Mouse (Mus musculus): ENCODE data around the gene Wipf2. TPM values are rescaled to one million over a fixed set of nuclear protein-coding genes. Genes with fewer than 3 reads are reported as not detected.

Gene Wipf2
- polyA plus RNA-seq, 1 experiment from 2014 or later, result 6.7 TPM

GRCm38 (mm10) chr11:98870791-98871190 lies 7.4 kb downstream of the Wipf2 start:
- no peaks in the 10 kb centered on the region for H3K9me3 ChIP-seq (ENCODE audit: control insufficient read depth, low read length)

GRCm38 (mm10) chr11:98871416-98871815 lies 8.0 kb downstream of the Wipf2 start:
- ATAC-seq (ENCODE audit: low FRiP score, low TSS enrichment), result no peak
- H3K4me1 ChIP-seq (ENCODE audit: control insufficient read depth, insufficient read depth, low read length), result no peaks in the 10 kb centered on the region
- H3K27me3 ChIP-seq (ENCODE audit: control insufficient read depth, insufficient read depth, low read length), result no peaks in the 10 kb centered on the region
- no peaks in the 10 kb centered on the region for H3K9me3 ChIP-seq (ENCODE audit: control insufficient read depth, low read length)
- no peak overlapping the region for H3K27ac ChIP-seq (ENCODE audit: low read depth, low read length)
- 76% methylated on average over 4 of the region's 4 CpGs for WGBS
- no peak overlapping the region for H3K4me2 ChIP-seq (replicated peaks; ENCODE audit: low read depth, low read length)
- H3K36me3 ChIP-seq (ENCODE audit: control insufficient read depth, insufficient read depth, low read length), result peaks cover 45% of the 10 kb centered on the region
- no peak overlapping the region for H3K4me3 ChIP-seq (ENCODE audit: low read length)
- no peak overlapping the region for H3K9ac ChIP-seq (ENCODE audit: low read depth, low read length)

More at GRCm38 (mm10) chr11:98870791-98871190, 7.4 kb downstream of the Wipf2 start:
- Histone ChIP-seq H3K9ac (ENCODE audit: low read depth, low read length) (no peak overlapping the region), H3K27ac (ENCODE audit: low read depth, low read length) (no peak overlapping the region), H3K4me3 (ENCODE audit: low read length) (no peak overlapping the region), H3K4me1 (ENCODE audit: control insufficient read depth, insufficient read depth, low read length) (no peaks in the 10 kb centered on the region), H3K36me3 (ENCODE audit: control insufficient read depth, insufficient read depth, low read length) (peaks cover 45% of the 10 kb centered on the region), H3K4me2 (replicated peaks; ENCODE audit: low read depth, low read length) (no peak overlapping the region), H3K27me3 (ENCODE audit: control insufficient read depth, insufficient read depth, low read length) (no peaks in the 10 kb centered on the region)
- no peak for ATAC-seq (ENCODE audit: low FRiP score, low TSS enrichment)
- WGBS, result 81% methylated on average over 5 of the region's 5 CpGs

GRCm38 (mm10) chr11:98872040-98872439 lies 8.6 kb downstream of the Wipf2 start:
- H3K27me3 ChIP-seq (ENCODE audit: control insufficient read depth, insufficient read depth, low read length), result no peaks in the 10 kb centered on the region
- H3K4me2 ChIP-seq (replicated peaks; ENCODE audit: low read depth, low read length), result no peak overlapping the region
- no peak for ATAC-seq (ENCODE audit: low FRiP score, low TSS enrichment)
- no peaks in the 10 kb centered on the region for H3K9me3 ChIP-seq (ENCODE audit: control insufficient read depth, low read length)
- WGBS, result 86% methylated on average over 4 of the region's 4 CpGs
- no peak overlapping the region for H3K27ac ChIP-seq (ENCODE audit: low read depth, low read length)
- H3K36me3 ChIP-seq (ENCODE audit: control insufficient read depth, insufficient read depth, low read length), result peaks cover 39% of the 10 kb centered on the region
- no peak overlapping the region for H3K4me3 ChIP-seq (ENCODE audit: low read length)
- H3K9ac ChIP-seq (ENCODE audit: low read depth, low read length), result no peak overlapping the region
- H3K4me1 ChIP-seq (ENCODE audit: control insufficient read depth, insufficient read depth, low read length), result peaks cover 3% of the 10 kb centered on the region; the same call in 1 of the 2 replicates

GRCm38 (mm10) chr11:98873900-98874299 lies 10.5 kb downstream of the Wipf2 start:
- Histone ChIP-seq H3K4me3 (ENCODE audit: low read length) (no peak overlapping the region), H3K27me3 (ENCODE audit: control insufficient read depth, insufficient read depth, low read length) (no peaks in the 10 kb centered on the region), H3K4me2 (replicated peaks; ENCODE audit: low read depth, low read length) (no peak overlapping the region), H3K27ac (ENCODE audit: low read depth, low read length) (no peak overlapping the region), H3K9me3 (ENCODE audit: control insufficient read depth, low read length) (no peaks in the 10 kb centered on the region), H3K36me3 (ENCODE audit: control insufficient read depth, insufficient read depth, low read length) (peaks cover 21% of the 10 kb centered on the region; the same call in 1 of the 2 replicates), H3K9ac (ENCODE audit: low read depth, low read length) (no peak overlapping the region), H3K4me1 (ENCODE audit: control insufficient read depth, insufficient read depth, low read length) (peaks cover 3% of the 10 kb centered on the region; the same call in 1 of the 2 replicates)
- ATAC-seq (ENCODE audit: low FRiP score, low TSS enrichment), result no peak
- 91% methylated on average over 9 of the region's 9 CpGs for WGBS

GRCm38 (mm10) chr11:98877001-98877400 lies 13.6 kb downstream of the Wipf2 start:
- Histone ChIP-seq H3K27me3 (ENCODE audit: control insufficient read depth, insufficient read depth, low read length) (no peaks in the 10 kb centered on the region), H3K9ac (ENCODE audit: low read depth, low read length) (0 out of 2 replicates have a peak overlapping the region, but pooled peaks have one; percentile 19), H3K4me3 (ENCODE audit: low read length) (no peak overlapping the region), H3K4me1 (ENCODE audit: control insufficient read depth, insufficient read depth, low read length) (peaks cover 3% of the 10 kb centered on the region; the same call in 1 of the 2 replicates), H3K4me2 (replicated peaks; ENCODE audit: low read depth, low read length) (no peak overlapping the region), H3K27ac (ENCODE audit: low read depth, low read length) (no peak overlapping the region), H3K36me3 (ENCODE audit: control insufficient read depth, insufficient read depth, low read length) (peaks cover 8% of the 10 kb centered on the region; the same call in 1 of the 2 replicates), H3K9me3 (ENCODE audit: control insufficient read depth, low read length) (no peaks in the 10 kb centered on the region)
- no peak for ATAC-seq (ENCODE audit: low FRiP score, low TSS enrichment)
- WGBS, result 65% methylated on average over 9 of the region's 9 CpGs

- Histone ChIP-seq H3K36me3 (ENCODE audit: control insufficient read depth, insufficient read depth, low read length) (peaks cover 67% of the 10 kb centered on the region), H3K4me2 (replicated peaks; ENCODE audit: low read depth, low read length) (no peak overlapping the region), H3K9me3 (ENCODE audit: control insufficient read depth, low read length) (no peaks in the 10 kb centered on the region), H3K4me3 (ENCODE audit: low read length) (no peak overlapping the region), H3K4me1 (ENCODE audit: control insufficient read depth, insufficient read depth, low read length) (no peaks in the 10 kb centered on the region), H3K27me3 (ENCODE audit: control insufficient read depth, insufficient read depth, low read length) (no peaks in the 10 kb centered on the region), H3K9ac (ENCODE audit: low read depth, low read length) (no peak overlapping the region), H3K27ac (ENCODE audit: low read depth, low read length) (no peak overlapping the region)
- no peak for ATAC-seq (ENCODE audit: low FRiP score, low TSS enrichment)
- 94% methylated on average over 3 of the region's 3 CpGs for WGBS
Measured at GRCm38 (mm10) chr11:98887703-98888102, 24.3 kb downstream of the Wipf2 start.

- Histone ChIP-seq H3K4me1 (ENCODE audit: control insufficient read depth, insufficient read depth, low read length) (no peaks in the 10 kb centered on the region), H3K4me3 (ENCODE audit: low read length) (no peak overlapping the region), H3K9me3 (ENCODE audit: control insufficient read depth, low read length) (no peaks in the 10 kb centered on the region), H3K4me2 (replicated peaks; ENCODE audit: low read depth, low read length) (no peak overlapping the region), H3K27ac (ENCODE audit: low read depth, low read length) (no peak overlapping the region), H3K27me3 (ENCODE audit: control insufficient read depth, insufficient read depth, low read length) (no peaks in the 10 kb centered on the region), H3K36me3 (ENCODE audit: control insufficient read depth, insufficient read depth, low read length) (peaks cover 80% of the 10 kb centered on the region), H3K9ac (ENCODE audit: low read depth, low read length) (no peak overlapping the region)
- 95% methylated on average over 4 of the region's 4 CpGs for WGBS
- no peak for ATAC-seq (ENCODE audit: low FRiP score, low TSS enrichment)
Measured at GRCm38 (mm10) chr11:98889077-98889476, 25.6 kb downstream of the Wipf2 start.

GRCm38 (mm10) chr11:98889977-98890376 lies 26.5 kb downstream of the Wipf2 start:
- 95% methylated on average over 5 of the region's 5 CpGs for WGBS
- H3K36me3 ChIP-seq (ENCODE audit: control insufficient read depth, insufficient read depth, low read length), result peaks cover 84% of the 10 kb centered on the region
- ATAC-seq (ENCODE audit: low FRiP score, low TSS enrichment), result no peak
- no peaks in the 10 kb centered on the region for H3K9me3 ChIP-seq (ENCODE audit: control insufficient read depth, low read length)
- H3K27me3 ChIP-seq (ENCODE audit: control insufficient read depth, insufficient read depth, low read length), result no peaks in the 10 kb centered on the region
- H3K4me2 ChIP-seq (replicated peaks; ENCODE audit: low read depth, low read length), result no peak overlapping the region
- no peak overlapping the region for H3K4me3 ChIP-seq (ENCODE audit: low read length)
- no peaks in the 10 kb centered on the region for H3K4me1 ChIP-seq (ENCODE audit: control insufficient read depth, insufficient read depth, low read length)
- H3K9ac ChIP-seq (ENCODE audit: low read depth, low read length), result no peak overlapping the region
- no peak overlapping the region for H3K27ac ChIP-seq (ENCODE audit: low read depth, low read length)

GRCm38 (mm10) chr11:98892426-98892825 lies 29.0 kb downstream of the Wipf2 start:
- Histone ChIP-seq H3K9me3 (ENCODE audit: control insufficient read depth, low read length) (no peaks in the 10 kb centered on the region), H3K27me3 (ENCODE audit: control insufficient read depth, insufficient read depth, low read length) (no peaks in the 10 kb centered on the region), H3K4me2 (replicated peaks; ENCODE audit: low read depth, low read length) (no peak overlapping the region), H3K4me1 (ENCODE audit: control insufficient read depth, insufficient read depth, low read length) (no peaks in the 10 kb centered on the region), H3K4me3 (ENCODE audit: low read length) (no peak overlapping the region), H3K27ac (ENCODE audit: low read depth, low read length) (no peak overlapping the region), H3K36me3 (ENCODE audit: control insufficient read depth, insufficient read depth, low read length) (peaks cover 88% of the 10 kb centered on the region), H3K9ac (ENCODE audit: low read depth, low read length) (no peak overlapping the region)
- peak; percentile 20; the same call in 1 of the 2 replicates for ATAC-seq (ENCODE audit: low FRiP score, low TSS enrichment)
- WGBS, result 66% methylated on average over 5 of the region's 5 CpGs

Data from kidney, embryonic 14.5 days (tissue).